Mouse (Mus musculus): Measurements from ENCODE around the gene Fam78a. TPM values are rescaled to one million over a fixed set of nuclear protein-coding genes. Genes with fewer than 3 reads are reported as not detected.
"Not testable (repeated sequence)": the region's sequence is repeated elsewhere in the genome, so short reads cannot be mapped to it uniquely, and the experiment has no call there.

The Fam78a gene
- total RNA-seq, 1 experiment from 2014 or later = 17.5 TPM

GRCm38 (mm10) chr2:32051791-32052190 lies 32.9 kb downstream of the Fam78a start:
- no peak for ATAC-seq (replicated peaks; ENCODE audit: low read depth, poor library complexity, severe bottlenecking)

- 0 out of 2 replicates have a peak, but pooled peaks have one; percentile 42 for ATAC-seq (replicated peaks; ENCODE audit: low read depth, poor library complexity, severe bottlenecking)
Measured at GRCm38 (mm10) chr2:32047323-32047722, 37.3 kb downstream of the Fam78a start.

- no peak for ATAC-seq (replicated peaks; ENCODE audit: low read depth, poor library complexity, severe bottlenecking)
Measured at GRCm38 (mm10) chr2:32046009-32046408, 38.6 kb downstream of the Fam78a start.

- ATAC-seq (replicated peaks; ENCODE audit: low read depth, poor library complexity, severe bottlenecking) = no peak
Measured at GRCm38 (mm10) chr2:32045375-32045774, 39.3 kb downstream of the Fam78a start.

GRCm38 (mm10) chr2:32043836-32044235 lies 40.8 kb downstream of the Fam78a start:
- ATAC-seq (replicated peaks; ENCODE audit: low read depth, poor library complexity, severe bottlenecking) = no peak

GRCm38 (mm10) chr2:32041087-32041486 lies 43.6 kb downstream of the Fam78a start:
- no peak for ATAC-seq (replicated peaks; ENCODE audit: low read depth, poor library complexity, severe bottlenecking)

GRCm38 (mm10) chr2:32040646-32041045 lies 44.0 kb downstream of the Fam78a start:
- ATAC-seq (replicated peaks; ENCODE audit: low read depth, poor library complexity, severe bottlenecking) = not testable (repeated sequence)

- ATAC-seq (replicated peaks; ENCODE audit: low read depth, poor library complexity, severe bottlenecking) = no peak
Measured at GRCm38 (mm10) chr2:32038661-32039081, 46.0 kb downstream of the Fam78a start.

GRCm38 (mm10) chr2:32037279-32037858 lies 47.3 kb downstream of the Fam78a start:
- no peak for ATAC-seq (replicated peaks; ENCODE audit: low read depth, poor library complexity, severe bottlenecking)

- ATAC-seq (replicated peaks; ENCODE audit: low read depth, poor library complexity, severe bottlenecking) = no peak
Measured at GRCm38 (mm10) chr2:32034206-32034605, 50.5 kb downstream of the Fam78a start.

GRCm38 (mm10) chr2:32033436-32033835 lies 51.2 kb downstream of the Fam78a start:
- no peak for ATAC-seq (replicated peaks; ENCODE audit: low read depth, poor library complexity, severe bottlenecking)

GRCm38 (mm10) chr2:32029636-32030035 lies 55.0 kb downstream of the Fam78a start:
- ATAC-seq (replicated peaks; ENCODE audit: low read depth, poor library complexity, severe bottlenecking) = no peak

GRCm38 (mm10) chr2:32024372-32024771 lies 60.3 kb downstream of the Fam78a start:
- ATAC-seq (replicated peaks; ENCODE audit: low read depth, poor library complexity, severe bottlenecking) = no peak

GRCm38 (mm10) chr2:32020229-32020628 lies 64.4 kb downstream of the Fam78a start:
- no peak for ATAC-seq (replicated peaks; ENCODE audit: low read depth, poor library complexity, severe bottlenecking)

GRCm38 (mm10) chr2:32019704-32020103 lies 65.0 kb downstream of the Fam78a start:
- no peak for ATAC-seq (replicated peaks; ENCODE audit: low read depth, poor library complexity, severe bottlenecking)

GRCm38 (mm10) chr2:32008716-32009115 lies 75.9 kb downstream of the Fam78a start:
- no peak for ATAC-seq (replicated peaks; ENCODE audit: low read depth, poor library complexity, severe bottlenecking)

GRCm38 (mm10) chr2:32008311-32008710 lies 76.3 kb downstream of the Fam78a start:
- ATAC-seq (replicated peaks; ENCODE audit: low read depth, poor library complexity, severe bottlenecking) = no peak

Other genes starting within 250 kb of the Fam78a start
- gene Fibcd1, start 238.9 kb downstream of the Fam78a start, total RNA-seq (2017) = not detected in 2 replicates
- 0.14 TPM in 1 of 2 replicates, not detected in the other for gene Lamc3, start 197.6 kb downstream of the Fam78a start, total RNA-seq (2017)
- gene Aif1l, start 134.7 kb downstream of the Fam78a start, total RNA-seq (2017) = 0.29 and 0.91 TPM in 2 replicates
- gene Nup214, start 110.4 kb downstream of the Fam78a start, total RNA-seq (2017) = 31.2 and 62.2 TPM in 2 replicates
- 1.1 and 4.4 TPM in 2 replicates for gene Plpp7, start 10.7 kb upstream of the Fam78a start, total RNA-seq (2017)
- gene Prrc2b, start 66.2 kb upstream of the Fam78a start, total RNA-seq (2017) = 20.7 and 34.7 TPM in 2 replicates
- 22.7 and 33.6 TPM in 2 replicates for gene Pomt1, start 151.7 kb upstream of the Fam78a start, total RNA-seq (2017)
- 21.3 and 27.0 TPM in 2 replicates for gene Uck1, start 175.3 kb upstream of the Fam78a start, total RNA-seq (2017)
- gene Golga2, start 202.5 kb upstream of the Fam78a start, total RNA-seq (2017) = 42.8 and 48.4 TPM in 2 replicates
- 324 and 355 TPM in 2 replicates for gene Swi5, start 203.2 kb upstream of the Fam78a start, total RNA-seq (2017)

Data from common myeloid progenitor, adult 5-6 weeks (primary cell).